Mouse (Mus musculus): ENCODE data around the gene Meis3.

Meis3 gene

GRCm38 (mm10) chr7:16160702-16161101 is 14.2 kb upstream of the Meis3 start:
- peak; percentile 69 for DNase-seq

- no peak for DNase-seq
Observed at GRCm38 (mm10) chr7:16161302-16161701, 13.6 kb upstream of the Meis3 start.

GRCm38 (mm10) chr7:16162036-16162435 is 12.9 kb upstream of the Meis3 start:
- DNase-seq: no peak

GRCm38 (mm10) chr7:16172141-16172581 is 2.7 kb upstream of the Meis3 start:
- peak; percentile 78 for DNase-seq

GRCm38 (mm10) chr7:16172586-16173140 is 2.2 kb upstream of the Meis3 start:
- DNase-seq: peak; percentile 52

- no peak for DNase-seq
Observed at GRCm38 (mm10) chr7:16173146-16173545, 1.7 kb upstream of the Meis3 start.

- DNase-seq: no peak
Observed at GRCm38 (mm10) chr7:16175542-16175931, 647 bp downstream of the Meis3 start.

GRCm38 (mm10) chr7:16178114-16178513 is 3.2 kb downstream of the Meis3 start:
- DNase-seq: no peak

- no peak for DNase-seq
Observed at GRCm38 (mm10) chr7:16183663-16184062, 8.8 kb downstream of the Meis3 start.

- no peak for DNase-seq
Observed at GRCm38 (mm10) chr7:16187494-16187893, 12.6 kb downstream of the Meis3 start.

GRCm38 (mm10) chr7:16192315-16192714 is 17.4 kb downstream of the Meis3 start:
- peak; percentile 70 for DNase-seq

- DNase-seq: no peak
Observed at GRCm38 (mm10) chr7:16193702-16194101, 18.8 kb downstream of the Meis3 start.

- no peak for DNase-seq
Observed at GRCm38 (mm10) chr7:16196616-16197015, 21.7 kb downstream of the Meis3 start.

- DNase-seq: no peak
Observed at GRCm38 (mm10) chr7:16197166-16197565, 22.3 kb downstream of the Meis3 start.

GRCm38 (mm10) chr7:16198540-16198939 is 23.6 kb downstream of the Meis3 start:
- no peak for DNase-seq

GRCm38 (mm10) chr7:16201136-16201535 is 26.2 kb downstream of the Meis3 start:
- DNase-seq: no peak

GRCm38 (mm10) chr7:16202756-16203504 is 28.0 kb downstream of the Meis3 start:
- no peak for DNase-seq

GRCm38 (mm10) chr7:16203505-16203903 is 28.6 kb downstream of the Meis3 start:
- no peak for DNase-seq

GRCm38 (mm10) chr7:16204791-16205190 is 29.9 kb downstream of the Meis3 start:
- no peak for DNase-seq

GRCm38 (mm10) chr7:16207076-16207475 is 32.2 kb downstream of the Meis3 start:
- peak; percentile 38 for DNase-seq

GRCm38 (mm10) chr7:16207496-16207895 is 32.6 kb downstream of the Meis3 start:
- DNase-seq: no peak

GRCm38 (mm10) chr7:16208781-16209665 is 34.1 kb downstream of the Meis3 start:
- no peak for DNase-seq

GRCm38 (mm10) chr7:16210862-16211365 is 36.0 kb downstream of the Meis3 start:
- DNase-seq: no peak

Measured in cerebellum, adult 9-11 months (tissue).